Mouse (Mus musculus) forebrain, postnatal 0 days (tissue): ENCODE measurements around the gene Rpl27. TPM values are rescaled to one million over a fixed set of nuclear protein-coding genes. Genes with fewer than 3 reads are reported as not detected.

ENCODE experiments used
- ATAC-seq: fragments of 200-750 bp; cut with Nextera tagmentation; 2 replicates; pipeline ENCODE4 v1.8.0; 2017; ENCODE audit warnings: mild to moderate bottlenecking, moderate library complexity
- DNase-seq: peaks from one replicate; pipeline ENCODE4 v3.0.0-alpha.2; 2015
- H3K27ac ChIP-seq: fragments of 300-500 bp; sonication (generic); 2 replicates; pipeline ENCODE4 v1.5.1; 2014; ENCODE audit warnings: low read depth, mild to moderate bottlenecking, antibody characterized with exemption, low read length, moderate library complexity, mixed read lengths
- H3K27me3 ChIP-seq: fragments of 300-500 bp; sonication (generic); 2 replicates; pipeline ENCODE4 v1.6.1; 2014; ENCODE audit warnings: mild to moderate bottlenecking, low read length, mixed read lengths; ENCODE audit not compliant: insufficient read depth
- H3K36me3 ChIP-seq: fragments of 300-500 bp; sonication (generic); 2 replicates; pipeline ENCODE4 v1.6.1; 2014; ENCODE audit warnings: mild to moderate bottlenecking, moderate library complexity; ENCODE audit not compliant: insufficient read depth
- H3K4me1 ChIP-seq: fragments of 300-500 bp; sonication (generic); 2 replicates; pipeline ENCODE4 v1.6.1; 2014; ENCODE audit warnings: antibody characterized with exemption; ENCODE audit not compliant: insufficient read depth
- H3K4me2 ChIP-seq: fragments of 300-500 bp; sonication (generic); 2 replicates; pipeline ENCODE4 v1.6.1; 2014; ENCODE audit warnings: low read depth, mild to moderate bottlenecking, moderate library complexity
- H3K4me3 ChIP-seq: fragments of 300-500 bp; sonication (generic); 2 replicates; pipeline ENCODE4 v1.5.1; 2014; ENCODE audit warnings: low read depth, low read length, mixed read lengths
- H3K9ac ChIP-seq: fragments of 300-500 bp; sonication (generic); 2 replicates; pipeline ENCODE4 v1.6.1; 2014; ENCODE audit warnings: mild to moderate bottlenecking
- H3K9me3 ChIP-seq: fragments of 300-500 bp; sonication (generic); 2 replicates; pipeline ENCODE4 v1.6.1; 2016; ENCODE audit warnings: low read length
- CTCF ChIP-seq: sonication (generic); IDR thresholded peaks from 2 replicates; pipeline ENCODE4 v1.5.1; 2016; ENCODE audit warnings: antibody characterized with exemption, control low read depth, low read depth
- WGBS: fragments of 180-500 bp; shearing (Covaris S2); extraction: QIAGEN DNeasy Blood & Tissue Kit; methylation state at CpG from one replicate; pipeline ENCODE4 v1.1.7; 2014; 5-methylcytosine and 5-hydroxymethylcytosine counted together
- polyA plus RNA-seq: library from polyadenylated mRNA; unstranded; fragments of >200 nt; fragmentation: Nextera tagmentation; extraction: Ambion mirVana; gene quantifications from 2 replicates; pipeline ENCODE4 v1.2.1, GENCODE M21; 2015
- total RNA-seq: library from RNA; depleted of rRNA; stranded (reverse); fragments of >200 nt; gene quantifications from 2 replicates; pipeline ENCODE4 v1.2.3, GENCODE M21; 2014

Rpl27 gene
- total and polyA plus RNA-seq, 2 experiments from 2014 or later = 274 to 785 TPM

DNA sequence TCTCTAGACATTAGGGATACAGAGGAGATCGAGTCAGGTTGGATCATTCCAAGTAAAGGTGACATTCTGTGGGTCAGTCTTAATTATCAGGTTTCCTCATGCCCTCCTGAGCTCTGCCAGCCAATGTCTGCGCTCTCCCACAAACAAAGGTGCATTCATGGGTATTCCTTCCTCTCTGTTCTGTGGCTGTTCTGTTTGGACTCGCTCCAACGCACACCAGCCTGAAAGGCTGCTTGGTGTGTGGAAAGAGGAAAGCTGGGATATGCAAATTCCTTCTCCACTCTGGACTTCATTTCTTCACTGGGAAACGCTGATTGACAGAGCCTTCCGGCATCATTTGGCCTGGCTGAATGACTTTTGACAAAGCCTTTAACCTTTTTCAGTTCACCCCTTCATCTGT, 12.6 kb downstream of the Rpl27 start:
- no peak overlapping the region for H3K4me2 ChIP-seq
- no peaks in the 10 kb centered on the region for H3K27me3 ChIP-seq
- ATAC-seq (no peak), DNase-seq (no peak)
- no peak overlapping the region for H3K4me3 ChIP-seq
- peaks cover 24% of the 10 kb centered on the region for H3K36me3 ChIP-seq
- no peak overlapping the region for H3K9ac ChIP-seq
- no peaks in the 10 kb centered on the region for H3K9me3 ChIP-seq
- WGBS = 9% methylated on average over 6 of the region's 6 CpGs
- H3K4me1 ChIP-seq = no peaks in the 10 kb centered on the region
- no peak overlapping the region for H3K27ac ChIP-seq
- no peak for TF ChIP-seq CTCF

GRCm38 (mm10) chr11:101455627-101456026, 13.5 kb downstream of the Rpl27 start:
- Histone ChIP-seq H3K27ac (no peak overlapping the region), H3K9me3 (no peaks in the 10 kb centered on the region), H3K9ac (no peak overlapping the region), H3K27me3 (no peaks in the 10 kb centered on the region), H3K4me2 (no peak overlapping the region), H3K36me3 (peaks cover 32% of the 10 kb centered on the region), H3K4me1 (no peaks in the 10 kb centered on the region), H3K4me3 (no peak overlapping the region)
- ATAC-seq (no peak), DNase-seq (no peak)
- no peak for TF ChIP-seq CTCF
- WGBS = 87% methylated on average over 7 of the region's 7 CpGs

GRCm38 (mm10) chr11:101457631-101458030, 15.5 kb downstream of the Rpl27 start:
- Histone ChIP-seq H3K27ac (no peak overlapping the region), H3K4me1 (no peaks in the 10 kb centered on the region), H3K4me3 (no peak overlapping the region), H3K36me3 (peaks cover 51% of the 10 kb centered on the region), H3K27me3 (no peaks in the 10 kb centered on the region), H3K4me2 (no peak overlapping the region), H3K9ac (no peak overlapping the region), H3K9me3 (no peaks in the 10 kb centered on the region)
- DNase-seq (no peak), ATAC-seq (no peak)
- 86% methylated on average over 9 of the region's 9 CpGs for WGBS
- TF ChIP-seq CTCF = no peak

- H3K9ac ChIP-seq = no peak overlapping the region
- H3K36me3 ChIP-seq = peaks cover 51% of the 10 kb centered on the region
- no peak overlapping the region for H3K27ac ChIP-seq
- no peak overlapping the region for H3K4me2 ChIP-seq
- no peaks in the 10 kb centered on the region for H3K9me3 ChIP-seq
- DNase-seq = no peak
- no peak for ATAC-seq
- H3K27me3 ChIP-seq = no peaks in the 10 kb centered on the region
- no peak for TF ChIP-seq CTCF
- H3K4me1 ChIP-seq = no peaks in the 10 kb centered on the region
- no peak overlapping the region for H3K4me3 ChIP-seq
- 85% methylated on average over 12 of the region's 12 CpGs for WGBS
These were observed 16.1 kb downstream of the Rpl27 start for GRCm38 (mm10) chr11:101458217-101458616.

- Histone ChIP-seq H3K36me3 (peaks cover 51% of the 10 kb centered on the region), H3K4me1 (peaks cover 13% of the 10 kb centered on the region), H3K27ac (no peak overlapping the region), H3K4me3 (no peak overlapping the region), H3K4me2 (no peak overlapping the region), H3K9me3 (no peaks in the 10 kb centered on the region), H3K27me3 (no peaks in the 10 kb centered on the region), H3K9ac (no peak overlapping the region)
- WGBS = 46% methylated on average over 6 of the region's 6 CpGs
- no peak for TF ChIP-seq CTCF
- DNase-seq (no peak), ATAC-seq (no peak)
These were observed 17.6 kb downstream of the Rpl27 start for GRCm38 (mm10) chr11:101459716-101460115.

DNA sequence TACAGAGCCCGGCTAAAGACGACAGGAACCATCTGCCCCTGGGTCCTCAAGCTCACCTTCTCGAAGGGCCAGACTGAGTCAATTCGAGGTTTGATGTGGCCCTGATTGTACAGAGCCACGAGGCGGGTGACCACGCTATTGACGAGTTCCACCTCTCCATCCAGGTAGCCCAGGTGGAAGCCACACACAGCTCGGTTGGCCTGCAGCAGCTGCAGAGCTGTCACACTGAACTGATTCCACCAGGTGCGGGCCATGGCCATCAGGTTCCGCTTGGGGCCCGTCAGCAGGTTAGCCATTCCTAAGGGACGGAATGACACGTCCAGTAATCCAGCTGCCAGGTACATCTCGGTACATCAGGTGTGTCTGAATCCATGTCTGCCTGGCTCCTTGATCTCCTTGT, 18.2 kb downstream of the Rpl27 start:
- DNase-seq = no peak
- H3K4me3 ChIP-seq = no peak overlapping the region
- H3K27ac ChIP-seq = no peak overlapping the region
- H3K9ac ChIP-seq = no peak overlapping the region
- no peak overlapping the region for H3K4me2 ChIP-seq
- no peaks in the 10 kb centered on the region for H3K27me3 ChIP-seq
- H3K9me3 ChIP-seq = no peaks in the 10 kb centered on the region
- H3K4me1 ChIP-seq = peaks cover 14% of the 10 kb centered on the region
- H3K36me3 ChIP-seq = peaks cover 51% of the 10 kb centered on the region
- no peak for ATAC-seq
- TF ChIP-seq CTCF = no peak
- WGBS = 87% methylated on average over 15 of the region's 15 CpGs

DNA sequence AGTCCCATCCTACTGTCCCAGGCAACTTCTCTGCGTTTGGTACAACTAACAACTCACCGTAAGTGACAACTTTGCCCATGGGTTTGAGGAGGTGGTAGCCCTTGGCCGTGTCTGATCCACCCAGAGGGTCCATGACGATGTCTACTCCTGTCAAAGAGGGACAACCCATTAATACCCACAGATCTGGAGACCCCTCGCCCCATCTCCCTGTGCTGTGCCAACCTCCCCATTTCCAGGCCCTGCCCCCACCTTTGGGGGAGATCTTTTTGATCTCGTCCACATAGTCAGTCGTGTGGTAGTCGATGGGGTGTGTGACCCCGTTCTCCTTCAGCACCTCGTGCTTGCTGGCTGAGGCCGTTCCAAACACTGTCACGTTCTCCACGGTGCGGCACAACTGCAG, 20.0 kb downstream of the Rpl27 start:
- ATAC-seq = no peak
- Histone ChIP-seq H3K27me3 (no peaks in the 10 kb centered on the region), H3K9me3 (no peaks in the 10 kb centered on the region), H3K4me1 (peaks cover 14% of the 10 kb centered on the region), H3K9ac (no peak overlapping the region), H3K4me3 (no peak overlapping the region), H3K4me2 (no peak overlapping the region), H3K36me3 (peaks cover 47% of the 10 kb centered on the region), H3K27ac (no peak overlapping the region)
- 76% methylated on average over 14 of the region's 14 CpGs for WGBS
- TF ChIP-seq CTCF = no peak
- no peak for DNase-seq
